Comparison of ENCODE assay signal across 12 mouse cellular contexts in the genomic region with DNA sequence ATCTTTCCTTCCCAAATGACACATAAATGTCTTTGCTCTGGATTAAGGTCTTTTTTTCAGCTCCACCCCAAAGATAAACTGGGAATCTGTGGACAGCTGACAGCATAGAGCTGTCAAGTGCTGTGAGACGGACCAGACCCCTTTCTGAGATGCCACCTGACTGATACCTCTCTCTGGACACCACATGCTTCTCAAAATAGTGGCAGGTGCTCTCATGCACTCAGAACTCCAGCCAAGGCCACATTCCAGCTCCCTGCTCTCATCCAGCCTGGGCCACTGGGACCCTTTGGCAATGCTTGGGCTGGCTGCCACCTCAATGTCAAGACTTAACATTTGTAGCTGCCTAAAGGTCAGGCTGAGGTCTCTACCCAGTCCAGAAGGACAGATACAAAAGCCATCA. TPM values are rescaled to one million over a fixed set of nuclear protein-coding genes. Genes with fewer than 3 reads are reported as not detected.
DNase-seq lines count a peak whose midpoint lies in the region; ATAC-seq and TF ChIP-seq lines count a peak whose summit lies in the region.
"Had no signal": no experiment of that assay in that cellular context is flagged by ENCODE, and none has a peak within 500 bp of the region (broad histone marks: within the 10 kb centered on the region; RNA-seq: fewer than 3 reads in every experiment).

No protein-coding gene starts in this region.

- peaks cover 8% of the 10 kb centered on the region; the same call in 1 of the 2 replicates for H3K4me1 ChIP-seq in forebrain, postnatal 0 days (ENCODE audit: insufficient read depth)

- WGBS in forebrain, postnatal 0 days = 46% methylated on average over 1 of the region's 1 CpGs

- intact Hi-C loops in heart, postnatal 36 days (cut with DNase I) = no loop called here

- peak overlapping the region; percentile 43; the same call in 1 of the 2 replicates for H3K27ac ChIP-seq in layer of hippocampus, adult 2 months
- H3K27ac ChIP-seq in forebrain, postnatal 0 days (ENCODE audit: low read depth, low read length) = no peak overlapping the region
- H3K27ac ChIP-seq: intestine, embryonic 15.5 days had no signal

- no peaks in the 10 kb centered on the region for H3K36me3 ChIP-seq in forebrain, postnatal 0 days (ENCODE audit: insufficient read depth)
- H3K36me3 ChIP-seq: intestine, embryonic 15.5 days had no signal

- H3K27me3 ChIP-seq in forebrain, postnatal 0 days (ENCODE audit: insufficient read depth, low read length) = no peaks in the 10 kb centered on the region
- H3K27me3 ChIP-seq: intestine, embryonic 15.5 days had no signal

- TF ChIP-seq CTCF in layer of hippocampus, adult 2 months (conservative IDR thresholded peaks at IDR 0.05) = no peak
- TF ChIP-seq CTCF in forebrain, postnatal 0 days (IDR thresholded peaks at IDR 0.05; ENCODE audit: low read depth) = no peak

- H3K9me3 ChIP-seq in forebrain, postnatal 0 days (ENCODE audit: low read length) = no peaks in the 10 kb centered on the region
- H3K9me3 ChIP-seq: intestine, embryonic 15.5 days had no signal

- no peak overlapping the region for H3K9ac ChIP-seq in forebrain, postnatal 0 days
- H3K9ac ChIP-seq: intestine, embryonic 15.5 days had no signal

- no peak overlapping the region for H3K4me2 ChIP-seq in forebrain, postnatal 0 days (ENCODE audit: low read depth)
- H3K4me2 ChIP-seq: intestine, embryonic 15.5 days had no signal

- H3K4me3 ChIP-seq in layer of hippocampus, adult 2 months = no peak overlapping the region
- no peak overlapping the region for H3K4me3 ChIP-seq in forebrain, postnatal 0 days (ENCODE audit: low read depth, low read length)
- H3K4me3 ChIP-seq: intestine, embryonic 15.5 days had no signal

- no peak for ATAC-seq in granulocyte monocyte progenitor cell, adult 5-6 weeks (replicated peaks; ENCODE audit: poor library complexity, severe bottlenecking)
- ATAC-seq in forebrain, postnatal 0 days = no peak
- ATAC-seq: activated CD4-positive, CD25-positive, alpha-beta regulatory T cell, adult 4 months; intestine, embryonic 15.5 days had no signal

- DNase-seq in layer of hippocampus, adult 2 months (ENCODE audit: low spot score in 2 of 2) = no peak
- DNase-seq in layer of hippocampus, adult 11-12 months (ENCODE audit: low spot score) = no peak
- DNase-seq in brain, adult 2 months (ENCODE audit: low read depth, low spot score) = peak; percentile 78
- peak; percentile 99 for DNase-seq in heart, adult 11 months
- peak; percentile 69 to 78 for DNase-seq in heart, postnatal 36 days
- DNase-seq in frontal cortex, postnatal 36 days (ENCODE audit: low spot score in 2 of 2) = no peak
- DNase-seq in forebrain, postnatal 0 days = no peak
- DNase-seq: left cerebral cortex, postnatal 4 days; spleen, adult 18-20 months had no signal

RNA-seq across cellular contexts. Expression of a gene that starts 10.2 kb away (rescaled TPM):
- total RNA-seq in layer of hippocampus, adult 2 months (2021) = 100 to 1,000 TPM; 564 to 576 TPM
- 100 to 1,000 TPM; 527 to 592 TPM for total RNA-seq in heart, postnatal 36 days (2021)
- 101 and 117 TPM in 2 replicates for total RNA-seq in granulocyte monocyte progenitor cell, adult 5-6 weeks (2014; fragmentation: Nextera tagmentation)
- total RNA-seq in granulocyte monocyte progenitor cell, adult 5-6 weeks (2017) = 159 and 165 TPM in 2 replicates
- 289 and 328 TPM in 2 replicates for total RNA-seq in forebrain, postnatal 0 days (2014; rRNA removed)
- polyA plus RNA-seq in forebrain, postnatal 0 days (2015; fragmentation: Nextera tagmentation; extraction: Ambion mirVana) = 108 and 150 TPM in 2 replicates

Comparison
In these comparisons a context has a peak if more than half of its experiments do, and no peak if none do; other contexts are left out.
1. DNase-seq: peak in brain, adult 2 months (single experiment), heart, adult 11 months (single experiment) and heart, postnatal 36 days (2 of 2); none in layer of hippocampus, adult 2 months (0 of 2), layer of hippocampus, adult 11-12 months (single experiment), frontal cortex, postnatal 36 days (0 of 2) and forebrain, postnatal 0 days (single experiment).